Mouse (Mus musculus): ENCODE measurements around the gene Ddx6.
A peak's percentile ranks its signal among the peaks of the same experiment; 100 is the strongest.
"Not testable (repeated sequence)": the region's sequence is repeated elsewhere in the genome, so short reads cannot be mapped to it uniquely, and the experiment has no call there.

The Ddx6 gene

DNA sequence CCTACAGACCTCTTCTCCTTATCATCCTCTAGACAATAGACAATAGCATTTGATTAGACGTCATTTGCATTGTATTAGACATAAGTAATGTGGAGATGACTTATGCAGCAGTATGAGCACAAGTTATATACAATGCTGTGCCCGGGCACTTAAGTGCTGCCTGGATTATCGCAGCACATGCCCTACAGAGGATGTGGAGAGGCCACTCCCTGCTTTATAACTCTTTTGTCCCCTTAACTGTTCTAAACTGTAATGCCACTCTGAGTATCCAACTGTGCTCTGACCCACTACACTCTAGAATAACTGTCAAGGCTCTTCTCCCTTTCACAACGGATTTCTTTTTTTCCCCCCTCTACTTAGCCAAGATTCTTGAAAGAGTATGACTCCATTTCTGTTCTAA, 10.8 kb upstream of the Ddx6 start:
- DNase-seq (ENCODE audit: low read depth, low spot score): no peak

DNA sequence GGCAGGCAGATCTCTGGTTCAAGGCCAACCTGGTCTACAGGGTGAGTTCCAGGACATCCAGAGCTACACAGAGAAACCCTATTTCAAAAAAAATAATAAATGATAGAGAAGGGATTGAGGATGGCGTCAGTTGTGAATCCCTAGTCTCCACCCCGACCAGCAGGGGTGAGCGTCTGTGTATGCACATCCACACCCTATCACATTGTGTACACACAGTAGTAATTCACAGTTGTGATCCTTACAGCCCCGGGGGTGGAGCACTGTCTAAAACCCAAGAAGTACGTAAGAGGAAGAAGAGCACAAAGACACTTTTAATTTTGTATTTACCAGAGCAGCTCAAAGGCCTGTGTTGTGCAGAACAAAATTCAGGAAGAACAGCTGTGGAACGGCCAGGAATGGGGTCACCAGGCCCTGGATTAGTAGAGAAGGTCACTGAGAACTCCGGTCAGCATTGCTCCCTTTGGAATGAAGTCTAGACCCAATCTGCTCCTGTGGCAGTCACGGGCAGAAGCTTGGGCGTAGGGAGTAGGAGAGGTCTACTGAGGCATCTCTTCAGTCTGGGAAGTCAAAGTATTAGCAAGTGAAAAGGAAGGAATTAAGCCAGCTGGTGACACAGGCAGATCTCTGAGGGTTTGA, 9.7 kb upstream of the Ddx6 start:
- no peak for DNase-seq (ENCODE audit: low read depth, low spot score)

DNA sequence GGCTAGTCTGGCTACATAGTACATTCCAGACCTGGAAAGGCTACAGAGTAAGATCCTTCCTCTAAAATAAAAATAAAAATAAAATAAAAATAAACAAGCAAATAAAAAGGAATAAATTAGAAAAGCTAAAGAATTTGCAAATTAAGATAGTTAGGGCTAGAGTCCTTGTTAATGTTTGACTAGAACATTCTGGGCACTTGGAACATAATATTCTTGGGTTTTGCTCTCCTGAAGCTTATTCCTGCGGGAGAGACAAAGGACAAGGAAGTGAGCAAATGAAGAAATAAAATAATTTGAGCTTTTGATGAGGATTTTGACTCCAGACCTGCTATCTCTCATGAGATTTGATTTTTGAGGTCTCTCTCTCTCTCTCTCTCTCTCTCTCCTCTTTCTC, 9.2 kb upstream of the Ddx6 start:
- no peak for DNase-seq (ENCODE audit: low read depth, low spot score)

DNA sequence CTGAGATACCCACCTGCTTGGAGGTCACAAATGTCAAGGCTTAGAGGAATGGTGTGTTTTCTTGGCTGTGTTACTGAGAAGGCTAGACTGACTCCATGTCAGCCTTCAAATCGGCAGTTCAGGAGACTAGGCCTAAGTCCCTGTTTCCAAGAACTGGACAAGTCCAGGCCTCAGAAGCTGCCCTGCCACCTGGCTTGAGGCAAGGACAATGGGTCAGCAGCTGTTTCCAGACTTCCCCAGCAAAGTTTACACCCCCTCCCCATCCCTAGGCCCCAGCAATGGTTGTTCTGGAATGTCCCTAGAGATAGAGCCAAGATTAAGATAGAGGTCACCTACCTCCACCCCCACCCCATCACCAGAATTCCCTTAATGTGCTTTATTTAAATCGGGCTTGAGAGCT, 7.0 kb upstream of the Ddx6 start:
- no peak for DNase-seq (ENCODE audit: low read depth, low spot score)

DNA sequence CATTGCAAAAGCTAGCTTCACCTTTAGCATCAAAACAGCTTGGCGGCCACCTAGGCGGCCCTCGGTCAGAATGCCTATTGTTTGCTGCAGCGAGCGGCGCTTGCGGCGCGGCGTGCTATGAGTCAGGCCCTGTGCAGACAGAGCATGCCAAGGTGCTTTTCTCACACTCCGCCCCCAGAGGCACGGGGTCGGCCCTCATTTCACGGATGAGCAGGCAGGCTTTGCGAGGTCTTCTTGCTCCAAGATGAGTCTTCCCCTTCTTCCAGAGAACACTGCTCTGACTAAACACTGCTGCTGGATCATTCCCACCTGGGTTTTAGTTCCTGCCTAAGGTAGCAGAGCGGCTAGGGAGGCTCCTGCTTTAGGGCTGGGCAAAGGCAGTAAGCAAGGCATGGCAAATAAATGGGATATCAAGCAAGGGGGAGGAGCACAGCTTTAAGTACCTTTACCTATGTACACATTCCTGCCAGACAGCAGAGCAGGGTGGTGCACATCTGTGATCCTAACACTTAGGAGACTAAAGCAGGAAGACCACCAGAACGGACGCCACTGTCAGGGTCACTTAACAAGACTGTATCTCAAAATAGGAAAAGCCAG, 5.7 kb upstream of the Ddx6 start:
- peak; percentile 41 for DNase-seq (ENCODE audit: low read depth, low spot score)

DNA sequence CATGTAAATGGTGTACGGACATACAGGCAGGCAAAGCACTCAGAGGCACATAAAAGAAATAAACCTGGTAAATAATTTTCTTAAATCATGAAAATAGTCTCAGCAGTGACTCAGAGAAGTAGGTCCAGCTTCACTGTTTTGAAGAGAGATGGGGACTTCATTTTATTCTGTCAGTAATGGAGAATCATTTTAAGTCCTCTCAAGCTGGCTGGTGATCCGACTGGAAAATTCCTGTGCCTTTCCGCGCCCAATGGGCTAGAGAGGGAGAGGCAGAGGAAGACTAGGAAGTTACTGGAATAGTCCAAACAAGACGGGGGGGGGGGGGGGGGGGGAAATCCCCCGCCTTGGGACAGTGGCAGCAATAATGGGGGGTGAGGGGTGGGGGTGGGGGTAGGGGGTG, 5.1 kb upstream of the Ddx6 start:
- DNase-seq (ENCODE audit: low read depth, low spot score): no peak

DNA sequence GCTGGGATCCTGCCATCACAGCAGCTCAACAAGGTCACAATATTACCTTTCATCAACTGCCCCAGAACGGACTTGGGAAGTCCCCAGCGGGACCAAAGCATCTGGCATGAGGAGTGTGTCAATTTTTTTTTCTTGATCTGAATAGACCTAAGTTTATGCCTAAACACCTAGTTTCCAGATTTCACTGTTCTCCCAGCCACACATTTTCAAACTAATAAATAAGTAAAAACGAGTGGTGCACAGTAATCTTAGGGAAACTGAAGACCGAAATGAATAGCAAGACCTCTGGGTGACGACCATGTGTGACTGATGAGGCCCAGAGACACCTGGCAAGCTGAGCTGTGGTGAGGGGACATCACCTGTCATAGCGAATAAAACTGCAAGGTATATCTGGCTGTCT, 3.9 kb upstream of the Ddx6 start:
- DNase-seq (ENCODE audit: low read depth, low spot score): no peak

DNA sequence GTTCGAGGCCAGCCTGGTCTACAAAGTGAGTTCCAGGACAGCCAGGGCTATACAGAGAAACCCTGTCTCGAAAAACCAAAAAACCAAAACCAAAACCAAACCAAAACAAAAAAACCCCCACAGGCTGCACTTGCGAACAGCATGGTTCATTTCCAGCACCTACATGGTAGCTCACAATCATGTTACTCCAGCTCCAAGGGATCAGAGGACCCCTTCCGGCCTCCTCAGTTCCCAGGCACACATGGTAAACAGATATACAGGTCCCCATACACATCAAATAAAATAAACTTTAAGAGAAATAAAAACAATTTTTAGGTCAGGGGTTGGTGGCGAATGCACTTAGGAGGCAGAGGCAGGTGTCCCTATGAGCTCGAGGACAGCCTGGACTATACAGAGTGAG, 1.9 kb upstream of the Ddx6 start:
- DNase-seq (ENCODE audit: low read depth, low spot score): no peak

DNA sequence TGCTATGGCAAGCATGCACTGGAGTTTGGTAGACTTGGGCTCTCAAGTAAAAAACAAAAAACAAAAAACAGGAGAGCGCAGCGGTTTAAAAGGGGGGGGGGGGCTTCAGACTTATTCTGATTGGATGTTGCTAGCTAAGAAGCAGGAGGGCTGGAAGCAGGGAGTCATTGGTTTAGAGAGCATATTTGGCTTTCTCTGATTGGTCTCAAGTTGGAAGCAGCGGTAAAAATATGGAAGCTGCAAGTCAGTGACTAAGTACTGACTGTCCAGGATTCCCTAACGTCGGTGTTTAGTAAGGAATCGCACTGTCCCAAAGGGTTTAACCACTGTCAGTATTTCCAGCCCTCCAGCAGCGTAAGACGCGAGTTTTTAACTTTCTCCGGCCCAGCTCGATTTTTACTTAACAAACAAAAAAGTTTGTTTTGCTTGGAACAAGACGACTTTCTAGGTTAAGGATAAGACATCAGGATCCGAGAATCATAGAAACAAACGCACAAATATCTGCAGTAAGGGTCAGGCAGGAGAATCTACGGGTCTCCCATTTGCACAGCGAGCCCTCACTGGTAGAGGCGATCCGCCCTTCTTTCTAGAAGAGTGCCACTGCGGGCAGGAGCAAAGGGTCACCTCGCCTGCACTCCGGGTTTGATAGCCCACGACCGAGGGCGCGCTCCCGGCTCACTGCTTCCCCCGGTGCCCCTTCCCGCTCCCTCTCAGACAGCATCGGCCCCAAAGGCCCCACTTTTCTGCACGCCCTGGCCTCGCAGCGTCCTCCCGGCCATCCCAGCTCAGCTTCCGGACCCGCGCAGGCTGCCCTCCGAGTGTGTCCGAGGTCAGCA, 1.0 kb upstream of the Ddx6 start:
- peak; percentile 66 for DNase-seq (ENCODE audit: low read depth, low spot score)

DNA sequence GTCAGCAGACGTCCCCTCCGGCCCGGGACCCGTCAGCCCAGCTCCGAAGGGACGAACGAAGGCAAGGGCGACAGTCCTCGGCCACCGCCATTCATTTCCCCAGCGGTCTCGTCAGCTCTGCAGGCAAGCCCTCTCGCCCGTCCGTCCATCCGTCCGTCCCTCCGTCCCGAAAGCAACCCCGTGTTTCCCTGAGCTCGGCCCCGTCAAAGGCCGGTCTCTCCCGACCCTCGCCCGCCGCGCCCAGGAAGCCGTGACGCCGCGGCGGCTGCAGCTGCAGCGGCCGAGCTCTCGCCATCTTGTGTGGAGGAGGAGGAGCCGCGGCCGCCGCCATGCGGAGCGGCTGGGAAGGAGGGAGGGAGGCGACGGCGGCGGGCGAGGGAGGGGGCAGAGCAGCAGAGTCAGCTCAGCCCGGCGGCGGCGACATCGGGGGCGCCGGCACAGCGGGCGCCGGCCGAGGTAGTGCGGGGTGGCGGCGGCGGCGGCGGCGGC, 358 bp upstream of the Ddx6 start:
- DNase-seq (ENCODE audit: low read depth, low spot score): peak; percentile 51

DNA sequence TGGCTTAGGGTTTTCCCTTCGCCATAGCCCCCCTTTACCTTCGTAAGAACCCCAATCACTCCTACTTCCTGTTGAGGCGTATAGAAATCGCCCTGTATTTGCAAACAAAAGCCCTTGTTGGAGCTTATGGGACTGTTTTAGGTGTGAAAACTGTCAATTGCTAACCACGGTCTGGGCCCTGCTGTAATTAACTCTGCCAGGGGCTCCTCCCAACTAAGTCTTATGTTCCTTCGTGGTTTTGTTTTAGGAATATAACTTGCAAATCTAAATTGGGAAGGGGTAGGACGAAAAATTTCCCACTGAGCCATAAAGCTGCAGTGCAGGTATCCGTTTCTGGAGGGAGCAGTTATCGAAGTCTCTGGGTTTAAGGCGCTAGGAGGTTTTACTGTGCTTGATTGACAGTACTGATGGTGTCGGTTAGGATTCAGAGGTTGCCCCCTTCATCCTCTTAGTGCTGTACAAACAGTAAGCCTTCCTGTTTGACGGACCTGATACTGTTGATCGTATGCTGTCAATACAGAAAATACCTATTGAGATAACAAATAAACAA, 999 bp downstream of the Ddx6 start:
- no peak for DNase-seq (ENCODE audit: low read depth, low spot score)

DNA sequence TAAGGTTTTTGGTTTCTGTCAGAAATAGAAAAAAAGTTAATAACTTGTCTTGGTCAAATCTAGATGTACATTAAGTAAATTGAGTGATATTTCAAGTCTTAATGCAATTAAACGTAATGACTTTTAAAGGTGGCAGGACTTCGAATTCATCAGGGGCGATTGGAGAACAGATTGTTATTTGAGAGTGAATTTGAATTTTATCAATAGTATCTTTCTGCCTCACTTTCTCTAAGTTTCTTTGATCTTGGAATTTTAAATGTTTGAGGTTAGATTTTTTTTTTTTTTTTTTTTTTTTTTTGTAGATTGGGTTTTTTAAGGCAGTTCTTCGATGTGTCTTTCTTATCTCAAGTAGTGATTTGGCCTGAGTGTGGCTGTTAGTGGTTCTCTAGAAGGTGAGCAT, 2.0 kb downstream of the Ddx6 start:
- DNase-seq (ENCODE audit: low read depth, low spot score): no peak

DNA sequence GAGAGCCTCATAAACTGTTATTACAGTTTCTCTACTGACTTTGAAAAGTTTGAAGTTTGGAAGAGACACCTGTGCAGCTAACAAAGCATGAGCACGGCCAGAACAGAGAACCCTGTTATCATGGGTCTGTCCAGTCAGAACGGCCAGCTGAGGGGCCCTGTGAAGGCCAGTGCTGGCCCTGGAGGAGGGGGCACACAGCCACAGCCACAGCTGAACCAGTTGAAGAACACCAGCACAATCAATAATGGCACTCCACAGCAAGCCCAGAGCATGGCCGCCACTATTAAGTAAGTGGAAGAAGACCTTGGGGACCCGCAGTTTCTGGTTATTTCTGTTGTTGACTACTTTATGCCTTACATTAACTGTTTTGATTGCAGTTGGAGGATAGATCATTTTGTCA, 2.6 kb downstream of the Ddx6 start:
- DNase-seq (ENCODE audit: low read depth, low spot score): no peak

DNA sequence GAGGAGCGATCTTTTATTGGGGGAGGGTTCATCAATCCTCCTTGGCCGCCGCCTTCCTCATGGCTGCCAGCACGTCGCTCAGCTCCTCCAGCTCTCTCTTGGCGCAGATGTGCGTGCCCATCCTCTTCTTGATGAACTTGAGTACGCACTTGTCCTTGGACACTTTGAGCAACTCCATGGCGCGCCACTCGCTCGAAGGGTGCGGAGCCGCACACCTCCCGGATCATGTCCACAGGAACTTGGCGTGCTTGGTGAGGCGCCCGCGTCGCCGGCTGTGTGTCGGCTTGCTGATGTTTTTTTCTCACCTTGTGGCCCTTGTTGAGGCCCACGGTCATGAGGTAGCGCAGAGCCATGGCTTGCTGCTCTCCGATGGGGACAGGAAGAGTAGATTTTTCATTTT, 5.7 kb downstream of the Ddx6 start:
- no peak for DNase-seq (ENCODE audit: low read depth, low spot score)

DNA sequence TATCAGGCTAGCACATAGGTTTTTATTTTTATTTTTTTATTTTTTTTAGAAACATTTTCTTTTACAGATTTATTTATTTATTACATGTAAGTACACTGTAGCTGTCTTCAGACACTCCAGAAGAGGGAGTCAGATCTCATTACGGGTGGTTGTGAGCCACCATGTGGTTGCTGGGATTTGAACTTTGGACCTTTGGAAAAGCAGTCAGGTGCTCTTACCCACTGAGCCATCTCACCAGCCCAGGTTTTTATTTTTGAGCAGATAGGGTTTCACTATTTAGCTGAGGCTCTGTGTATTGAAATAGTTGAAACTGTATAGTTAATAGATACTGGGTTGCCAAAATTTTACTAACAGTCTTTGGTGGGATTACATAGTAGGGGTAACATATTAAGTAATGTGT, 8.4 kb downstream of the Ddx6 start:
- DNase-seq (ENCODE audit: low read depth, low spot score): not testable (repeated sequence)

DNA sequence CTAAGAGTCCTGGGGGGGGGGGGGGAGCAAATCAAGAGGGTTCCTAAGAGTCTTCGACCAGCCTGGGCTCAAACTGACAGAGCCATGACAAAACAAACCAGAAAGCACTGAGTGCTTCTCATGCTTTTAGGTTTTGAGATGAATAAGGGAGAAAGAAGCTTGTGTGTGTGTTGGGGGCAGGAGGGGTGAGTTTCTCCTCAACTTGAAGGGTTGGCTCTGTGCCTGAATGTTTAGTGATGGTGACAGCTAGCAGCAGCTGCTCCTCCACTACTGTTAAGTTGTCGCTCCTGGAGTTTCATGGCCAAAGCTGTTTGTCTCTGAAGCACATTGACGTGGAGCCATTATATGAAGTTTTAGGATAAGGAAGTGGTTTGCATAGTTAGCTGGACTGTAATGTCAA, 16.4 kb downstream of the Ddx6 start:
- DNase-seq (ENCODE audit: low read depth, low spot score): no peak

DNA sequence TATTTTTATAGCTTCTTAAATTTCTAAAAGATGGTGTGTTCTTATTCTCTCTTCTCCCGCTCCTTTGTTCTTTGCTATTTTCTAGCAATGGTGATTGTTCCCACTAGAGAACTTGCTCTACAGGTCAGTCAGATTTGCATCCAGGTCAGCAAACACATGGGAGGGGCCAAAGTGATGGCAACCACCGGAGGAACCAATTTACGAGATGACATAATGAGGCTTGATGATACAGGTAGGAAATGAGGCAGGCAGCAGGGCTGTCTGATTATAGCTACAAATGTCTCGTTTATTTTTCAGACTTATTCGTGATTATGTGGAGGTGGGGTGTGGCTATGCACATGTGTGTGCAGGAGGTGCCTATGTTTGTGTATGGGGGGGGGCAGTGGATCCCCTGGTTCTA, 19.7 kb downstream of the Ddx6 start:
- DNase-seq (ENCODE audit: low read depth, low spot score): no peak

DNA sequence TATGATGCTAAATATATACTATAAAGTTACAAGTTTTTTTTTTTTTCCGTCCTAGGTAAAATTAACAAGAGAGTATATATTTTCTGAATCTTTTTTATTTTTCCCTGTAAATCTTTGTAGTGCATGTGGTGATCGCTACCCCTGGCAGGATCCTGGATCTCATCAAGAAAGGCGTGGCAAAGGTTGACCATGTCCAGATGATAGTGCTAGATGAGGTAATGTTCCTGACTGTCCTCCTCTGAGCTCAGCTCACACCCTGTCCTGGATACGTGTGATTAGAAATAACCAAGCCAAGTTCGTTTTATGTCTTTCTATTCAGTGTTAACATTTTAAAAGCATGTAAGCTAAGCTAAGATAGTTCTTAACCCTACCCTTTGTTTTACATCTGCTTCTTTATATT, 21.6 kb downstream of the Ddx6 start:
- DNase-seq (ENCODE audit: low read depth, low spot score): no peak

DNA sequence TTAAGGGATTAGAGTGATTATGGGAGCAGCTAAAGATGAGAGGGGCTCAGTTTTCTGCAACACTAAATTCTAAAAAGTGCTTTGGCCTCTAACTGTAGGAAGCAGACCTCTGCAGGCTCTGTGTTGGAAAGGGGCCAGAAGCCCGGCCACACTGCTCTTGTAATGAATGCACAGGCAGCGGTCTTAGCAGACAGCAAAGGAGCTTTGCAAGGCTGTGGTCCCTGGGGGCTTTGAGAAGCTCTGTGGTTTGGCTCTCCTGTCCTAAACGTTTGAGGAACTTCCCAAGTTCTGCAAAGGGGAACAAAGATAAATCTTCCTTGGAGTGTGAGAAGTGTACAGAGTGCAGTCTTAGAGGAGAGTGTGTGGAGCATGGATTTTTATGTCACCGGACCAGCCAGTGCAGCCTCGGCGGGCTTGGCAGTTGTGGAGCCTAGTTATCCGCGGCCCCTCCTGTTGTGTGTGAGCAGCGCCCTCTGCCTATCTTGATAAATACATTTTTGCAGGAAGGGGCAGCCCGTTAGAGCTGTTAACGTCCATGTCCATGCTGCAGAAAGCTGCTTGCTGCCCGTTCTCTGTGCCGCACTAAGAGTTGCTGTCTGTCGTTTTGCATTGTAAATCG, 33.0 kb downstream of the Ddx6 start:
- DNase-seq (ENCODE audit: low read depth, low spot score): no peak

DNA sequence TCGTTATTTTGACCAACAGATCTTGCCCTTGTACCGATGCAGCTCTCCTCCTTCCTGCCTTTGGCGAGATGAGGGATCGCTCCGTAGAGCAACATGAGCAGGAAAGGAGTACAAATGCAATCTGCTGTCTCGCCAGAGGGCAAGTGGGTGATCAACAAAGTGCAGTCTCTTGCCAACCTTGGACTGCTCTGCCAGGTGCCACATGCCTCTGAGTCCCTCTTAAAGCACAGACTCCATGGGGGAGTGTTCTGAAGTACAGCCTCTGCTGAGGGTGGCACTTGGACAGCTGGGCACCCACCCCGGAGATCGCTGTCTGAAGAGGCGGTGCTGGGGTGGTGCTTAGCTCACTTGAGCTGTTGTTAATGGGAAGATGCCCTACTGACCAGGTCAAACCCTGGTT, 34.0 kb downstream of the Ddx6 start:
- not testable (repeated sequence) for DNase-seq (ENCODE audit: low read depth, low spot score)

DNA sequence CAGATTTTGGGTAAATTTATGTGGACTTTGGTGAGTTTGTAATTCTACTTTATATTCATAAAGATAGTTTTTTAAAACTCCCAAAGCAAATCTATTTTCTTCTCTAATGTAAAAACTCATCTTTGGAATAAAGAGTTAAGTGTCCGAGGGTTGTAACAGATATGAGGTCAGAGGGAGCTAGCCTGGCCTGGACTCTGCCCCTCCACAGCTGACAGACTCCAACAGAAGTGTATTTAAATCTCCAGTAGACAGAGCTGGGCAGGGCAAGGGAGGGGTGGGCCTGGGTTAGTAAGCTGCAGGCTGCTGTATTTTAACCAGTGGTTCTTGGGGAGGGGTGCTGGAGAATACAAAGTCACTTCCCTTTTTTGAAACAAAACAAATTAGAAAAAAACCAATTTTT, 35.3 kb downstream of the Ddx6 start:
- not testable (repeated sequence) for DNase-seq (ENCODE audit: low read depth, low spot score)

All from embryo, embryonic 11.5 days (tissue).